Mouse (Mus musculus) CH12.LX (cell line): ENCODE measurements at regions not wholly inside any gene's neighbourhood (a gene's known extent, or its start where the extent isn't known, plus 50 kb on each side); places are given as distances from the start of the nearest gene placed in this dataset.

ENCODE experiments used
- DNase-seq: peaks from one replicate; pipeline ENCODE4 v3.0.0-alpha.2; 2013; ENCODE audit errors: extremely low read depth
- H3K27ac ChIP-seq: 2 replicates; pipeline ENCODE4 v1.5.1; 2012; ENCODE audit warnings: low read depth, mild to moderate bottlenecking, control low read depth, moderate library complexity; ENCODE audit not compliant: insufficient read depth
- H3K27me3 ChIP-seq: replicated peaks from 2 replicates; pipeline ENCODE3; 2012; ENCODE audit warnings: inconsistent platforms
- H3K36me3 ChIP-seq, 2 experiments: replicated peaks in 1 of 2; 2 replicates each; pipeline versions ENCODE3 to v1.6.1; 2012; ENCODE audit warnings: inconsistent platforms in 1 of 2, low read length in 1 of 2, mild to moderate bottlenecking in 1 of 2, mixed read lengths in 1 of 2, moderate library complexity in 1 of 2; ENCODE audit not compliant: control insufficient read depth in 1 of 2, insufficient read depth in 1 of 2
- H3K4me1 ChIP-seq, 2 experiments: 2 replicates each; pipeline ENCODE4 v1.6.1; 2012; ENCODE audit warnings: inconsistent platforms in 1 of 2, moderate library complexity in 1 of 2; ENCODE audit not compliant: insufficient read depth in 2 of 2, control insufficient read depth in 1 of 2
- H3K4me2 ChIP-seq: 2 replicates; pipeline ENCODE4 v1.6.1; 2012; ENCODE audit warnings: low read depth, mild to moderate bottlenecking, control low read depth; ENCODE audit not compliant: poor library complexity, insufficient read depth, severe bottlenecking
- H3K4me3 ChIP-seq, 3 experiments: fragments of 150-350 bp in 1 of 3; sonication (generic) in 1 of 3; replicated peaks in 1 of 3; 2 replicates each; pipeline versions ENCODE3 to v1.5.1; 2011 to 2012; ENCODE audit warnings: low read depth in 2 of 3, low read length in 2 of 3, mild to moderate bottlenecking in 2 of 3, moderate library complexity in 2 of 3, control low read depth in 1 of 3, improper control_type of control experiment in 1 of 3, inconsistent platforms in 1 of 3, mixed read lengths in 1 of 3; ENCODE audit not compliant: poor library complexity in 1 of 3
- H3K79me2 ChIP-seq: replicated peaks from 2 replicates; pipeline ENCODE4 v1.6.1; 2012; ENCODE audit warnings: mild to moderate bottlenecking, moderate library complexity; ENCODE audit not compliant: control insufficient read depth, poor library complexity, insufficient read depth, severe bottlenecking; ENCODE audit errors: extremely low read depth
- H3K9ac ChIP-seq: 2 replicates; pipeline ENCODE4 v1.6.1; 2012; ENCODE audit warnings: low read depth, mild to moderate bottlenecking, control low read depth, moderate library complexity; ENCODE audit not compliant: insufficient read depth
- H3K9me3 ChIP-seq: replicated peaks from 2 replicates; pipeline ENCODE3; 2012; ENCODE audit warnings: low read length, inconsistent platforms, mixed read lengths
- BHLHE40 ChIP-seq: IDR thresholded peaks from 2 replicates; pipeline ENCODE4 v1.6.1; 2011; ENCODE audit warnings: mild to moderate bottlenecking, low read depth, low read length, improper control_type of control experiment
- CHD1 ChIP-seq: IDR thresholded peaks from 2 replicates; pipeline ENCODE4 v1.6.1; 2012; ENCODE audit warnings: low read depth, low read length, improper control_type of control experiment, inconsistent platforms
- CHD2 ChIP-seq: IDR thresholded peaks from 2 replicates; pipeline ENCODE4 v1.6.1; 2011; ENCODE audit warnings: low read length, improper control_type of control experiment
- CTCF ChIP-seq, 2 experiments: IDR thresholded peaks in 1 of 2; conservative IDR thresholded peaks in 1 of 2; 2 replicates each; pipeline ENCODE4 v1.5.1; 2011 to 2012; ENCODE audit warnings: low read depth in 2 of 2, low read length in 2 of 2, improper control_type of control experiment in 1 of 2, inconsistent platforms in 1 of 2, mild to moderate bottlenecking in 1 of 2, moderate library complexity in 1 of 2
- E2F4 ChIP-seq: IDR thresholded peaks from 2 replicates; pipeline ENCODE4 v1.6.1; 2011; ENCODE audit warnings: low read depth, low read length, improper control_type of control experiment; ENCODE audit not compliant: insufficient replicate concordance
- ELF1 ChIP-seq: IDR thresholded peaks from 2 replicates; pipeline ENCODE4 v1.6.1; 2014; ENCODE audit warnings: low read depth, mild to moderate bottlenecking, inconsistent platforms, low read length, improper control_type of control experiment
- EP300 ChIP-seq: IDR thresholded peaks from 2 replicates; pipeline ENCODE4 v1.6.1; 2011; ENCODE audit warnings: low read length, improper control_type of control experiment
- ETS1 ChIP-seq: conservative IDR thresholded peaks from 2 replicates; pipeline ENCODE4 v1.6.1; 2012; ENCODE audit warnings: low read depth, mild to moderate bottlenecking, inconsistent platforms, low read length, improper control_type of control experiment, moderate library complexity
- GABPA ChIP-seq: IDR thresholded peaks from 2 replicates; pipeline ENCODE4 v1.6.1; 2012; ENCODE audit warnings: low read depth, low read length, improper control_type of control experiment, inconsistent platforms; ENCODE audit not compliant: insufficient replicate concordance
- IRF4 ChIP-seq: IDR thresholded peaks from 2 replicates; pipeline ENCODE4 v1.6.1; 2014; ENCODE audit warnings: low read depth, mild to moderate bottlenecking, inconsistent platforms, low read length, improper control_type of control experiment
- JUN ChIP-seq: IDR thresholded peaks from 2 replicates; pipeline ENCODE4 v1.6.1; 2011; ENCODE audit warnings: low read depth, mild to moderate bottlenecking, low read length, improper control_type of control experiment, moderate library complexity; ENCODE audit not compliant: insufficient read depth
- KAT2A ChIP-seq: IDR thresholded peaks from 2 replicates; pipeline ENCODE4 v1.6.1; 2012; ENCODE audit warnings: low read length, improper control_type of control experiment, inconsistent platforms; ENCODE audit not compliant: insufficient replicate concordance
- MAFK ChIP-seq: IDR thresholded peaks from 2 replicates; pipeline ENCODE4 v1.6.1; 2011; ENCODE audit warnings: low read length, improper control_type of control experiment; ENCODE audit not compliant: insufficient replicate concordance
- MAX ChIP-seq: IDR thresholded peaks from 2 replicates; pipeline ENCODE4 v1.6.1; 2011; ENCODE audit warnings: low read length, improper control_type of control experiment
- MAZ ChIP-seq: IDR thresholded peaks from 2 replicates; pipeline ENCODE4 v1.6.1; 2012; ENCODE audit warnings: low read depth, mild to moderate bottlenecking, inconsistent platforms, low read length, improper control_type of control experiment, moderate library complexity
- MEF2A ChIP-seq: IDR thresholded peaks from 2 replicates; pipeline ENCODE4 v1.6.1; 2014; ENCODE audit warnings: low read depth, mild to moderate bottlenecking, inconsistent platforms, low read length, improper control_type of control experiment, borderline replicate concordance
- MXI1 ChIP-seq: IDR thresholded peaks from 2 replicates; pipeline ENCODE4 v1.6.1; 2011; ENCODE audit warnings: mild to moderate bottlenecking, low read depth, low read length, improper control_type of control experiment
- NELFE ChIP-seq: IDR thresholded peaks from 2 replicates; pipeline ENCODE4 v1.6.1; 2011; ENCODE audit warnings: low read depth, low read length, improper control_type of control experiment
- NRF1 ChIP-seq: IDR thresholded peaks from 2 replicates; pipeline ENCODE4 v1.6.1; 2014; ENCODE audit warnings: low read depth, mild to moderate bottlenecking, inconsistent platforms, low read length, improper control_type of control experiment, moderate library complexity
- PAX5 ChIP-seq: IDR thresholded peaks from 2 replicates; pipeline ENCODE4 v1.6.1; 2012; ENCODE audit warnings: low read length, inconsistent platforms, mixed read lengths
- POLR2A ChIP-seq: IDR thresholded peaks from 2 replicates; pipeline ENCODE4 v1.6.1; 2011; ENCODE audit warnings: low read depth, mild to moderate bottlenecking, improper control_type of control experiment, low read length
- POLR2AphosphoS2 ChIP-seq: IDR thresholded peaks from 2 replicates; pipeline ENCODE4 v1.6.1; 2011; ENCODE audit warnings: low read depth, low read length, improper control_type of control experiment
- RAD21 ChIP-seq: IDR thresholded peaks from 2 replicates; pipeline ENCODE4 v1.6.1; 2011; ENCODE audit warnings: low read depth, mild to moderate bottlenecking, low read length, improper control_type of control experiment, moderate library complexity
- SMC3 ChIP-seq: IDR thresholded peaks from 2 replicates; pipeline ENCODE4 v1.6.1; 2011; ENCODE audit warnings: low read depth, low read length, improper control_type of control experiment
- TBP ChIP-seq: conservative IDR thresholded peaks from 2 replicates; pipeline ENCODE4 v1.6.1; 2011; ENCODE audit warnings: low read depth, low read length, improper control_type of control experiment
- TCF12 ChIP-seq: IDR thresholded peaks from 2 replicates; pipeline ENCODE4 v1.6.1; 2014; ENCODE audit warnings: low read depth, mild to moderate bottlenecking, inconsistent platforms, low read length, improper control_type of control experiment
- USF2 ChIP-seq: conservative IDR thresholded peaks from 2 replicates; pipeline ENCODE4 v1.6.1; 2011; ENCODE audit warnings: low read depth, low read length, improper control_type of control experiment
- ZKSCAN1 ChIP-seq: IDR thresholded peaks from 2 replicates; pipeline ENCODE4 v1.6.1; 2012; ENCODE audit warnings: low read depth, inconsistent platforms, low read length, improper control_type of control experiment, borderline replicate concordance
- ZNF384 ChIP-seq: IDR thresholded peaks from 2 replicates; pipeline ENCODE4 v1.6.1; 2012; ENCODE audit warnings: low read depth, low read length, improper control_type of control experiment, inconsistent platforms
- dilution Hi-C: fragments of 300-500 bp; cut with MboI; formaldehyde crosslinking; loops from 2 replicates; pipeline ENCODE4 v1.14.3; 2020; ENCODE audit warnings: low sequenced_read_pairs; ENCODE audit not compliant: extremely low pct_unique_long_range_greater_than_20kb, extremely low pct_ligation_motif_present
- in situ Hi-C: fragments of 300-500 bp; cut with MboI; formaldehyde crosslinking; loops from 3 replicates; pipeline ENCODE4 v1.14.3; 2019; ENCODE audit warnings: low sequenced_read_pairs, low pct_ligation_motif_present, low pct_unique_long_range_greater_than_20kb, mixed read lengths

DNA sequence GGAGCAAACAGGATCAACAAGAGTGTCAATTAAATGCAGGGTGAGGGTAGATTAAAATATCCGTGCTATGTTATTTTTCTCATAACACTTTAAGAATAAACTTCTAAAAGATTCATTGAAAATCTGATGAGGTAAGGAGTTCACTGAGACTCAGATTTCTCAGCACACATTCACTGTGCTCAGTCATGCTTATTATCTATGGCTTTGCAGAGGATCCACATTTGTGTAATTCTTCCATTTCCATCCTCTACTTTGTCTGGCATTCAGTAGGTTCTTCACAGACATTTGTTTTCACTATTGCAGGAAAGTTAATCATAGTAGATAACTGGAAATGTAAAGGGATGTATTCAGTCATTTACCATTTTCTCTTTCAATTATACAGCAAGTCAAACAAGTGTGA is 131.8 kb downstream of the Gm9733 start:
- H3K4me2 ChIP-seq = no peak overlapping the region
- H3K4me3 ChIP-seq = no peak overlapping the region
- no peak for TF ChIP-seq CTCF (conservative IDR thresholded peaks at IDR 0.05 in 1 of 2, IDR thresholded peaks at IDR 0.05 in 1 of 2; ENCODE audit: low read depth in 2 of 2, low read length in 2 of 2)
- TF ChIP-seq CHD2 = no peak
- no peak for TF ChIP-seq MAX
- no peak for TF ChIP-seq MEF2A
- no peak for TF ChIP-seq ZNF384
- no peak for TF ChIP-seq KAT2A
- TF ChIP-seq IRF4 = no peak
- TF ChIP-seq EP300 = no peak
- no peak for TF ChIP-seq POLR2A
- no peak for TF ChIP-seq ZKSCAN1
- TF ChIP-seq BHLHE40 = no peak
- TF ChIP-seq GABPA = no peak
- no peak for TF ChIP-seq SMC3
- TF ChIP-seq RAD21 = no peak
- no peak for TF ChIP-seq TCF12
- no peak for TF ChIP-seq JUN
- TF ChIP-seq, all 38 proteins: peak for 0
- Histone ChIP-seq H3K27me3 (no peaks in the 10 kb centered on the region), H3K4me1 (peaks cover 14 to 44% of the 10 kb centered on the region in 2 experiments), H3K36me3 (no peaks in the 10 kb centered on the region), H3K27ac (no peak overlapping the region), H3K9ac (no peak overlapping the region), H3K79me2 (no peaks in the 10 kb centered on the region), H3K9me3 (no peaks in the 10 kb centered on the region)
- no peak for DNase-seq
- dilution Hi-C loops (no loop called here), in situ Hi-C loops (loop anchor here (5.0 kb wide), 1 partner anchor 37 kb away; no protein-coding TSS in a partner anchor)

DNA sequence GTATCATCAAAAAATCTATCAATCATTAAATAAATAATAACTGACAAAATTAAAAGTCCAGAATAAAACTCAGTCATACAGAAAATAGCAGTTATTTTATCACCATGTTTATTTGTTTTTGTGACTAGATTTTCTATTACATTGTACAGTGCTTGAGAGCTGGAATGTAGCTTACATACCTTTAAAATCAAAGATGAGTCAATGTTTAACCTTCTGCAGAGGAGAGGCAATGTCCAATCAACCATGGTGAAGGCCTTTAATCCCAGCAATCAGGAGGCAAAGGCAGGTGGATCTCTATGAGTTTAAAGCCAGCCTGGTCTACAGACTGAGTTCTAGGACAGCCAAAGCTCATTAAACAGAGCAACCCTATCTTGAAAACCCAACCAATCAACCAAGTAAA is 131.1 kb downstream of the Gm9733 start:
- Histone ChIP-seq H3K9ac (no peak overlapping the region), H3K4me2 (no peak overlapping the region), H3K79me2 (no peaks in the 10 kb centered on the region), H3K27me3 (no peaks in the 10 kb centered on the region), H3K27ac (no peak overlapping the region), H3K36me3 (no peaks in the 10 kb centered on the region), H3K9me3 (no peaks in the 10 kb centered on the region), H3K4me3 (no peak overlapping the region), H3K4me1 (peaks cover 14 to 39% of the 10 kb centered on the region in 2 experiments)
- TF ChIP-seq CHD1 (no peak), PAX5 (no peak), ELF1 (no peak), MXI1 (no peak), ZNF384 (no peak), RAD21 (no peak), NRF1 (no peak), POLR2AphosphoS2 (no peak), CHD2 (no peak), MAFK (no peak), USF2 (no peak), E2F4 (no peak), BHLHE40 (no peak), TBP (no peak), MAZ (no peak), EP300 (no peak), JUN (no peak), NELFE (no peak), SMC3 (no peak), ETS1 (no peak)
- in situ Hi-C loops (loop anchor here (5.0 kb wide), 1 partner anchor 36 kb away; no protein-coding TSS in a partner anchor), dilution Hi-C loops (no loop called here)
- no peak for DNase-seq
